Mouse (Mus musculus): ENCODE data around the gene Pnisr. TPM values are rescaled to one million over a fixed set of nuclear protein-coding genes. Genes with fewer than 3 reads are reported as not detected.

The Pnisr gene
- total and polyA plus RNA-seq, 3 experiments, result 31.7 to 99.0 TPM; not detected in 1

DNA sequence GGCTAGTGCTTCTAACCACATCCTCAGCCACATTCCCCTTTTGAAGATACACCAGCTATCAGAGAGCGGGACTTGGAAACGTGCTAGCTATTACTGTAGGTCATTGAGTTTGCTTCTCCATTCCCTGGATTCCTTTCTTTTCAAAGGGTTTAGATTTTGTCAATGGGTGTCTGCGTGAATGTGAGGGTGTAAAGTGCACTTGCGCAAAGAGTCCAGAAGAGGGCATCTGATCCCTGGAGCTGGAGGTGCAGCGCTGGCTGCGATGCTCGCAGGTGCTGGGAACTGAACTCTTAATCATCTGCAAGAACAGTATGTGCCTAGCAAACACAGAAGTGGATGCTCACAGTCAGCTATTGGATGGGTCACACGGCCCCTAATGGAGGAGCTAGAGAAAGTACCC is 14.5 kb upstream of the Pnisr start:
- Histone ChIP-seq H3K4me3 (ENCODE audit: control insufficient read depth in 1 of 2, insufficient read depth in 1 of 2, low read depth in 2 of 2, low read length in 2 of 2) (no peak overlapping the region), H3K4me1 (ENCODE audit: control insufficient read depth in 1 of 2, insufficient read depth in 2 of 2, low read length in 2 of 2) (no peaks in the 10 kb centered on the region), H3K9me3 (replicated peaks; ENCODE audit: insufficient read depth, low read length) (no peaks in the 10 kb centered on the region), H3K27ac (ENCODE audit: control insufficient read depth, low read depth, low read length) (no peak overlapping the region), H3K9ac (ENCODE audit: control insufficient read depth, low read depth, low read length, poor library complexity, severe bottlenecking) (no peak overlapping the region), H3K27me3 (ENCODE audit: control insufficient read depth in 1 of 2, insufficient read depth in 2 of 2, low read length in 2 of 2) (no peaks in the 10 kb centered on the region), H3K36me3 (ENCODE audit: control insufficient read depth in 1 of 2, insufficient read depth in 2 of 2, low read length in 2 of 2) (peaks cover 0 to 2% of the 10 kb centered on the region in 2 experiments; a peak in 1 of 4 replicates), H3K79me2 (ENCODE audit: control insufficient read depth, insufficient read depth, low read length, poor library complexity) (no peaks in the 10 kb centered on the region)
- TF ChIP-seq RAD21 (IDR thresholded peaks at IDR 0.05; ENCODE audit: low read depth, low read length), result peak; percentile 9
- TF ChIP-seq HCFC1 (IDR thresholded peaks at IDR 0.05; ENCODE audit: low read depth, low read length), result no peak
- peak; percentile 41 to 51 (median 44) for TF ChIP-seq CTCF (IDR thresholded peaks at IDR 0.05 in 2 of 3, conservative IDR thresholded peaks at IDR 0.05 in 1 of 3; ENCODE audit: control insufficient read depth in 1 of 3, insufficient read depth in 1 of 3, low read depth in 2 of 3, low read length in 3 of 3, poor library complexity in 1 of 3, severe bottlenecking in 1 of 3)
- TF ChIP-seq SMC3 (IDR thresholded peaks at IDR 0.05; ENCODE audit: low read depth, low read length), result peak; percentile 19; the same call in 1 of the 2 replicates
- DNase-seq (ENCODE audit: low read depth, low spot score), result peak; percentile 41

DNA sequence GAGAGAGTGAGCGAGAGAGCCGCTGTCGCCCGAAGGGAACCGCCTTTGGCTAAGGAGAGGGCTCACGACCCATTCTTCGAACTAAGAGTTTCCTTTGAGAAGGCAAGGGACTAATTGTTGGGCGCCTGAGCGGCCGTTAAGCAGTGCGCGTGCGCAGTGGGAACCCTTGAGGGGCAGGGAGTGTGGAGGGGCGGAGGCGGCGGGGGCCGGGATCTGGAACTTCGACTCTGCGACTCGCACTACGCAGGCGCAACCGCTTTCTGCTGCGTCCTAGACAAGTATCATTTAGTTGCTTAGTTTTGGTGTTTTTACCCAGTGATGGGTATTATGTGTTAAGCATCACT is 876 bp downstream of the Pnisr start:
- Histone ChIP-seq H3K9ac (ENCODE audit: control insufficient read depth, low read depth, low read length, poor library complexity, severe bottlenecking) (peak overlapping the region; percentile 96), H3K27ac (ENCODE audit: control insufficient read depth, low read depth, low read length) (peak overlapping the region; percentile 96), H3K4me1 (ENCODE audit: control insufficient read depth in 1 of 2, insufficient read depth in 2 of 2, low read length in 2 of 2) (peaks cover 12 to 18% of the 10 kb centered on the region in 2 experiments), H3K9me3 (replicated peaks; ENCODE audit: insufficient read depth, low read length) (no peaks in the 10 kb centered on the region), H3K27me3 (ENCODE audit: control insufficient read depth in 1 of 2, insufficient read depth in 2 of 2, low read length in 2 of 2) (no peaks in the 10 kb centered on the region), H3K36me3 (ENCODE audit: control insufficient read depth in 1 of 2, insufficient read depth in 2 of 2, low read length in 2 of 2) (peaks cover 1 to 24% of the 10 kb centered on the region in 2 experiments; a peak in 3 of 4 replicates), H3K79me2 (ENCODE audit: control insufficient read depth, insufficient read depth, low read length, poor library complexity) (peaks cover 45% of the 10 kb centered on the region), H3K4me3 (ENCODE audit: control insufficient read depth in 1 of 2, insufficient read depth in 1 of 2, low read depth in 2 of 2, low read length in 2 of 2) (peak overlapping the region; percentile 81 to 88)
- peak; percentile 94 for DNase-seq (ENCODE audit: low read depth, low spot score)
- TF ChIP-seq ZMIZ1 (IDR thresholded peaks at IDR 0.05; ENCODE audit: low read depth, low read length), result peak; percentile 51; the same call in 1 of the 2 replicates
- no peak for TF ChIP-seq RAD21 (IDR thresholded peaks at IDR 0.05; ENCODE audit: low read depth, low read length)
- TF ChIP-seq NELFE (IDR thresholded peaks at IDR 0.05; ENCODE audit: low read depth, low read length), result peak; percentile 14; the same call in 1 of the 2 replicates
- TF ChIP-seq MYB (IDR thresholded peaks at IDR 0.05; ENCODE audit: low read depth, low read length), result peak; percentile 58
- TF ChIP-seq ZC3H11A (IDR thresholded peaks at IDR 0.05; ENCODE audit: low read depth, low read length), result no peak
- TF ChIP-seq HCFC1 (IDR thresholded peaks at IDR 0.05; ENCODE audit: low read depth, low read length), result no peak
- no peak for TF ChIP-seq JUND (IDR thresholded peaks at IDR 0.05; ENCODE audit: low read depth, low read length)
- TF ChIP-seq SIN3A (IDR thresholded peaks at IDR 0.05; ENCODE audit: low read length), result no peak
- no peak for TF ChIP-seq ZNF384 (IDR thresholded peaks at IDR 0.05; ENCODE audit: low read depth, low read length)
- 0 out of 2 replicates have a peak, but pooled peaks have one; percentile 36 for TF ChIP-seq CHD1 (IDR thresholded peaks at IDR 0.05; ENCODE audit: low read depth, low read length)
- TF ChIP-seq TAL1 (IDR thresholded peaks at IDR 0.05; ENCODE audit: low read length), result no peak
- TF ChIP-seq RCOR1 (IDR thresholded peaks at IDR 0.05; ENCODE audit: low read depth, low read length), result no peak
- 0 out of 2 replicates have a peak, but pooled peaks have one; percentile 23 for TF ChIP-seq MAX (IDR thresholded peaks at IDR 0.05; ENCODE audit: low read length)
- TF ChIP-seq MAZ (IDR thresholded peaks at IDR 0.05; ENCODE audit: low read depth, low read length), result peak; percentile 41; the same call in 1 of the 2 replicates
- peak; percentile 64; the same call in 1 of the 2 replicates for TF ChIP-seq POLR2AphosphoS2 (IDR thresholded peaks at IDR 0.05; ENCODE audit: low read length)
- TF ChIP-seq NRF1 (IDR thresholded peaks at IDR 0.05; ENCODE audit: insufficient read depth, low read depth, low read length, poor library complexity, severe bottlenecking), result peak; percentile 99
- TF ChIP-seq MXI1 (IDR thresholded peaks at IDR 0.05; ENCODE audit: low read depth, low read length), result no peak
- TF ChIP-seq USF1 (IDR thresholded peaks at IDR 0.05; ENCODE audit: low read depth, low read length), result no peak

All from MEL (cell line).